Mouse (Mus musculus): Measurements from ENCODE around the gene Mrps6.
"Not testable (repeated sequence)": the region's sequence is repeated elsewhere in the genome, so short reads cannot be mapped to it uniquely, and the experiment has no call there.

Gene Mrps6

GRCm38 (mm10) chr16:92062832-92063231 is 4.8 kb downstream of the Mrps6 start:
- DNase-seq (ENCODE audit: low spot score): no peak

GRCm38 (mm10) chr16:92064801-92065200 is 6.7 kb downstream of the Mrps6 start:
- DNase-seq (ENCODE audit: low spot score): no peak

- no peak for DNase-seq (ENCODE audit: low spot score)
Observed at GRCm38 (mm10) chr16:92070338-92070737, 12.3 kb downstream of the Mrps6 start.

GRCm38 (mm10) chr16:92076797-92077196 is 18.7 kb downstream of the Mrps6 start:
- DNase-seq (ENCODE audit: low spot score): no peak

GRCm38 (mm10) chr16:92083771-92084453 is 25.8 kb downstream of the Mrps6 start:
- no peak for DNase-seq (ENCODE audit: low spot score)

- no peak for DNase-seq (ENCODE audit: low spot score)
Observed at GRCm38 (mm10) chr16:92089225-92089624, 31.2 kb downstream of the Mrps6 start.

- DNase-seq (ENCODE audit: low spot score): no peak
Observed at GRCm38 (mm10) chr16:92091876-92092275, 33.8 kb downstream of the Mrps6 start.

- DNase-seq (ENCODE audit: low spot score): no peak
Observed at GRCm38 (mm10) chr16:92098351-92099051, 40.4 kb downstream of the Mrps6 start.

GRCm38 (mm10) chr16:92099598-92099997 is 41.5 kb downstream of the Mrps6 start:
- DNase-seq (ENCODE audit: low spot score): no peak

- DNase-seq (ENCODE audit: low spot score): no peak
Observed at GRCm38 (mm10) chr16:92100111-92100510, 42.0 kb downstream of the Mrps6 start.

GRCm38 (mm10) chr16:92102115-92102514 is 44.0 kb downstream of the Mrps6 start:
- DNase-seq (ENCODE audit: low spot score): no peak

- not testable (repeated sequence) for DNase-seq (ENCODE audit: low spot score)
Observed at GRCm38 (mm10) chr16:92102931-92103330, 44.9 kb downstream of the Mrps6 start.

- peak; percentile 45 for DNase-seq (ENCODE audit: low spot score)
Observed at GRCm38 (mm10) chr16:92103572-92104331, 45.7 kb downstream of the Mrps6 start.

GRCm38 (mm10) chr16:92104332-92104590 is 46.2 kb downstream of the Mrps6 start:
- no peak for DNase-seq (ENCODE audit: low spot score)

GRCm38 (mm10) chr16:92104951-92105350 is 46.9 kb downstream of the Mrps6 start:
- DNase-seq (ENCODE audit: low spot score): no peak

GRCm38 (mm10) chr16:92105631-92106030 is 47.6 kb downstream of the Mrps6 start:
- DNase-seq (ENCODE audit: low spot score): peak; percentile 34

- no peak for DNase-seq (ENCODE audit: low spot score)
Observed at GRCm38 (mm10) chr16:92107346-92107745, 49.3 kb downstream of the Mrps6 start.

GRCm38 (mm10) chr16:92114706-92115241 is 56.7 kb downstream of the Mrps6 start:
- peak; percentile 87 for DNase-seq (ENCODE audit: low spot score)

GRCm38 (mm10) chr16:92115611-92116421 is 57.7 kb downstream of the Mrps6 start:
- DNase-seq (ENCODE audit: low spot score): peak; percentile 62

- DNase-seq (ENCODE audit: low spot score): no peak
Observed at GRCm38 (mm10) chr16:92117337-92118209, 59.5 kb downstream of the Mrps6 start.

- DNase-seq (ENCODE audit: low spot score): no peak
Observed at GRCm38 (mm10) chr16:92119013-92119515, 61.0 kb downstream of the Mrps6 start.

Measured in ovary, adult 18-20 months (tissue).